ENCODE assay signal across 12 mouse cellular contexts in the genomic region with DNA sequence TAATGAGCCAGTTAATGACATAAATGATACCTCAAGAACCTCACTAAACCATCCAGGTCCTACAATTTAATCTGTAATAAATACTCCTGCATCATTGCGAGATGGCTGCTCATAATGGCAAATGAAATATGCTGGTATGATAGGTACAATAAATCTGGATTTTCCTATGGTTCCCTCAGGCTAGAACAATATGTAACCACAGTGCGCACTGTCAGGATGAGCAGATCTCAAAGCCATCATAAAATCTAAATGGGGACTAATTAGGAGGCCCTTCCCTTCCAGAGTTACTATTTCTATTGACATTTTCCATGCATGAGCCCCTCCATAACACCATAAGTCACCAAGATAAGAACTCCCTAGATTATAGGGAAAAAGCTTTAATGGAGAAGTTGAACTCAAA.
DNase-seq lines count a peak whose midpoint lies in the region; ATAC-seq and TF ChIP-seq lines count a peak whose summit lies in the region.
"Had no signal": no experiment of that assay in that cellular context is flagged by ENCODE, and none has a peak within 500 bp of the region (broad histone marks: within the 10 kb centered on the region; RNA-seq: fewer than 3 reads in every experiment).

No protein-coding gene starts in this region.

- no peak overlapping the region for H3K9ac ChIP-seq in heart, embryonic 12.5 days
- peak overlapping the region; percentile 44 for H3K9ac ChIP-seq in neural tube, embryonic 11.5 days (ENCODE audit: low read length)
- no peak overlapping the region for H3K9ac ChIP-seq in limb, embryonic 14.5 days (ENCODE audit: low read depth, low read length, severe bottlenecking)
- H3K9ac ChIP-seq: liver, embryonic 15.5 days had no signal

- no peaks in the 10 kb centered on the region for H3K36me3 ChIP-seq in heart, embryonic 12.5 days
- H3K36me3 ChIP-seq in neural tube, embryonic 11.5 days (ENCODE audit: control insufficient read depth, insufficient read depth, low read length) = no peaks in the 10 kb centered on the region
- H3K36me3 ChIP-seq in limb, embryonic 14.5 days (ENCODE audit: control insufficient read depth, insufficient read depth, low read length) = no peaks in the 10 kb centered on the region
- H3K36me3 ChIP-seq: liver, embryonic 15.5 days had no signal

- WGBS in heart, embryonic 12.5 days = 79% methylated on average over 2 of the region's 2 CpGs
- WGBS in neural tube, embryonic 11.5 days = 78% methylated on average over 2 of the region's 2 CpGs
- 72% methylated on average over 2 of the region's 2 CpGs for WGBS in limb, embryonic 14.5 days

- no peaks in the 10 kb centered on the region for H3K9me3 ChIP-seq in heart, embryonic 12.5 days (replicated peaks)
- no peaks in the 10 kb centered on the region for H3K9me3 ChIP-seq in neural tube, embryonic 11.5 days (ENCODE audit: control insufficient read depth, low read length)
- H3K9me3 ChIP-seq in limb, embryonic 14.5 days (ENCODE audit: control insufficient read depth, low read length) = no peaks in the 10 kb centered on the region
- H3K9me3 ChIP-seq: liver, embryonic 15.5 days had no signal

- H3K4me3 ChIP-seq in heart, embryonic 12.5 days = no peak overlapping the region; the same call in 1 of the 2 replicates
- no peak overlapping the region for H3K4me3 ChIP-seq in neural tube, embryonic 11.5 days (ENCODE audit: low read depth, low read length)
- peak overlapping the region; percentile 26; the same call in 1 of the 2 replicates for H3K4me3 ChIP-seq in limb, embryonic 14.5 days (replicated peaks; ENCODE audit: low read length)

- DNase-seq in heart, postnatal 25 days (ENCODE audit: low spot score) = no peak
- no peak for DNase-seq in neural tube, embryonic 11.5 days (ENCODE audit: low spot score)
- DNase-seq in neural tube, embryonic 10.5 days (ENCODE audit: extremely low spot score, low spot score) = no peak
- no peak for DNase-seq in limb, embryonic 14.5 days (ENCODE audit: low spot score)
- no peak for DNase-seq in ovary, adult 18-20 months (ENCODE audit: low spot score)
- DNase-seq in gastrocnemius, adult 8-10 months (ENCODE audit: low spot score in 2 of 2) = no peak
- no peak for DNase-seq in gastrocnemius, postnatal 10 days
- DNase-seq: adrenal gland, postnatal 14 days; gastrocnemius, postnatal 36 days; right cerebral cortex, postnatal 25 days had no signal

- no peak overlapping the region for H3K27ac ChIP-seq in heart, embryonic 12.5 days (ENCODE audit: poor library complexity, severe bottlenecking)
- H3K27ac ChIP-seq in neural tube, embryonic 11.5 days (ENCODE audit: low read depth, low read length) = no peak overlapping the region
- H3K27ac ChIP-seq in limb, embryonic 14.5 days (replicated peaks; ENCODE audit: low read depth, low read length) = no peak overlapping the region
- H3K27ac ChIP-seq: liver, embryonic 15.5 days had no signal

- no peak for ATAC-seq in heart, embryonic 12.5 days (ENCODE audit: insufficient number of reproducible peaks, low FRiP score)
- ATAC-seq in neural tube, embryonic 11.5 days (ENCODE audit: insufficient read depth, low FRiP score, low TSS enrichment) = no peak
- no peak for ATAC-seq in limb, embryonic 14.5 days (ENCODE audit: low FRiP score, low read depth)

- no peaks in the 10 kb centered on the region for H3K27me3 ChIP-seq in heart, embryonic 12.5 days (replicated peaks)
- no peaks in the 10 kb centered on the region for H3K27me3 ChIP-seq in neural tube, embryonic 11.5 days (ENCODE audit: control insufficient read depth, insufficient read depth, low read length)
- H3K27me3 ChIP-seq in limb, embryonic 14.5 days (ENCODE audit: control insufficient read depth, insufficient read depth, low read length) = peaks cover 4% of the 10 kb centered on the region; the same call in 1 of the 2 replicates
- H3K27me3 ChIP-seq: liver, embryonic 15.5 days had no signal

- no peaks in the 10 kb centered on the region for H3K4me1 ChIP-seq in heart, embryonic 12.5 days (replicated peaks)
- peaks cover 5% of the 10 kb centered on the region; the same call in 1 of the 2 replicates for H3K4me1 ChIP-seq in neural tube, embryonic 11.5 days (ENCODE audit: control insufficient read depth, insufficient read depth, low read length)
- H3K4me1 ChIP-seq in limb, embryonic 14.5 days (ENCODE audit: control insufficient read depth, insufficient read depth, low read length) = peaks cover 2% of the 10 kb centered on the region; the same call in 1 of the 2 replicates
- H3K4me1 ChIP-seq: liver, embryonic 15.5 days had no signal

- intact Hi-C loops in heart, postnatal 25 days (cut with DNase I) = no loop called here

- H3K4me2 ChIP-seq in heart, embryonic 12.5 days = peak overlapping the region; percentile 86
- peak overlapping the region; percentile 51; the same call in 1 of the 2 replicates for H3K4me2 ChIP-seq in neural tube, embryonic 11.5 days (ENCODE audit: low read depth)
- H3K4me2 ChIP-seq in limb, embryonic 14.5 days (replicated peaks; ENCODE audit: low read depth, low read length, severe bottlenecking) = no peak overlapping the region

- TF ChIP-seq POLR2A in limb, embryonic 14.5 days (IDR thresholded peaks at IDR 0.05; ENCODE audit: borderline replicate concordance, extremely low read depth, insufficient read depth, insufficient read length) = no peak
